Mouse (Mus musculus) lung, postnatal 25 days (tissue): ENCODE measurements around the gene Gm49355.

ENCODE experiments used
- DNase-seq: peaks from one replicate; pipeline ENCODE4 v3.0.0; 2022; ENCODE audit warnings: low spot score

Gene Gm49355

GRCm38 (mm10) chr14:12343451-12343941, 59.7 kb downstream of the Gm49355 start:
- DNase-seq: no peak

- DNase-seq: no peak
Observed at GRCm38 (mm10) chr14:12344061-12344745, 60.4 kb downstream of the Gm49355 start.

GRCm38 (mm10) chr14:12344746-12345240, 61.0 kb downstream of the Gm49355 start:
- DNase-seq: no peak

GRCm38 (mm10) chr14:12345241-12345921, 61.6 kb downstream of the Gm49355 start:
- DNase-seq: no peak

- DNase-seq: no peak
Observed at GRCm38 (mm10) chr14:12346011-12346864, 62.5 kb downstream of the Gm49355 start.

- no peak for DNase-seq
Observed at GRCm38 (mm10) chr14:12346865-12347600, 63.3 kb downstream of the Gm49355 start.

GRCm38 (mm10) chr14:12348089-12348488, 64.3 kb downstream of the Gm49355 start, which contains the start of gene Fezf2:
Gene Fezf2, minus strand, starts transcription at chr14:12348189.
- DNase-seq: no peak

- no peak for DNase-seq
Observed at GRCm38 (mm10) chr14:12349334-12350090, 65.7 kb downstream of the Gm49355 start.

- DNase-seq: no peak
Observed at GRCm38 (mm10) chr14:12350271-12350916, 66.6 kb downstream of the Gm49355 start.
